Mouse (Mus musculus) intestine, postnatal 0 days (tissue): ENCODE measurements at regions not wholly inside any gene's neighbourhood (a gene's known extent, or its start where the extent isn't known, plus 50 kb on each side); places are given as distances from the start of the nearest gene placed in this dataset.

Experiments used
- ATAC-seq: fragments of 200-750 bp; cut with Nextera tagmentation; 2 replicates; pipeline ENCODE4 v1.8.0; 2017; ENCODE audit warnings: mild to moderate bottlenecking, moderate TSS enrichment, moderate library complexity
- H3K27ac ChIP-seq: fragments of 300-500 bp; sonication (generic); 2 replicates; pipeline ENCODE4 v1.5.1; 2014; ENCODE audit warnings: mild to moderate bottlenecking, low read depth, low read length, moderate library complexity
- H3K27me3 ChIP-seq: fragments of 300-500 bp; sonication (generic); replicated peaks from 2 replicates; pipeline ENCODE4 v1.6.1; 2014; ENCODE audit warnings: low read length, mixed read lengths; ENCODE audit not compliant: control insufficient read depth, insufficient read depth
- H3K36me3 ChIP-seq: fragments of 300-500 bp; sonication (generic); 2 replicates; pipeline ENCODE4 v1.6.1; 2014; ENCODE audit warnings: mild to moderate bottlenecking, moderate library complexity; ENCODE audit not compliant: control insufficient read depth, insufficient read depth
- H3K4me1 ChIP-seq: fragments of 300-500 bp; sonication (generic); replicated peaks from 2 replicates; pipeline ENCODE4 v1.6.1; 2014; ENCODE audit warnings: antibody characterized with exemption, low read length, mixed read lengths; ENCODE audit not compliant: control insufficient read depth, insufficient read depth
- H3K4me2 ChIP-seq: fragments of 300-500 bp; sonication (generic); replicated peaks from 2 replicates; pipeline ENCODE4 v1.6.1; 2014; ENCODE audit warnings: low read depth, mild to moderate bottlenecking, moderate library complexity
- H3K4me3 ChIP-seq: fragments of 300-500 bp; sonication (generic); 2 replicates; pipeline ENCODE4 v1.5.1; 2014; ENCODE audit warnings: low read depth, low read length
- H3K9ac ChIP-seq: fragments of 300-500 bp; sonication (generic); 2 replicates; pipeline ENCODE4 v1.6.1; 2014; ENCODE audit warnings: mild to moderate bottlenecking, low read depth, low read length
- H3K9me3 ChIP-seq: fragments of 300-500 bp; sonication (generic); 2 replicates; pipeline ENCODE4 v1.6.1; 2016; ENCODE audit warnings: mixed run types; ENCODE audit not compliant: control insufficient read depth
- CTCF ChIP-seq: sonication (generic); IDR thresholded peaks from 2 replicates; pipeline ENCODE4 v1.5.1; 2016; ENCODE audit warnings: low read depth, mild to moderate bottlenecking, control low read depth, antibody characterized with exemption, moderate library complexity
- WGBS: fragments of 180-500 bp; shearing (Covaris S2); extraction: QIAGEN DNeasy Blood & Tissue Kit; methylation state at CpG from one replicate; pipeline ENCODE4 v1.1.7; 2014; 5-methylcytosine and 5-hydroxymethylcytosine counted together

DNA sequence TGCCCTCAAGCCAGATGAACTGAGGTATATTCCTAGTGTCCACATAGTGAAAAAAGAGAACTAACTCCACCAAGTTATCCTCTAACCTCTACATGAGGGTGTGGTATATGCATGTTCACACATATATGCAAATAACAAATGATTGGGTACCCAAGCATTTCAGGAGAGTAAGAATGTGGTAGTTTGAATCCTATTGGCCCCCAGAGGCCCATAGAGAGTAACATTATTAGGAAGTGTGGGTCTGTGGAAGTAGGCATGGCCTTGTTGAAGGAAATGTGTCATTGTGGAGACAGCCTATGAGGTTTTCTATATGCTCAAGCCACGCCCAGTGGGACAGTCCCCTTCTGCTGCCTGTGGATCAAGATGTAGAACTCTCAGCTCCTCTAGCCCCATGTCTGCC is 125.6 kb upstream of the Mbnl1 start:
- TF ChIP-seq CTCF: no peak
- H3K27ac ChIP-seq: no peak overlapping the region
- H3K27me3 ChIP-seq: no peaks in the 10 kb centered on the region
- no peak overlapping the region for H3K9ac ChIP-seq
- no peaks in the 10 kb centered on the region for H3K36me3 ChIP-seq
- H3K4me3 ChIP-seq: no peak overlapping the region
- no peaks in the 10 kb centered on the region for H3K9me3 ChIP-seq
- no peak for ATAC-seq
- no peak overlapping the region for H3K4me2 ChIP-seq
- WGBS: 94% methylated on average over 1 of the region's 1 CpGs
- no peaks in the 10 kb centered on the region for H3K4me1 ChIP-seq

DNA sequence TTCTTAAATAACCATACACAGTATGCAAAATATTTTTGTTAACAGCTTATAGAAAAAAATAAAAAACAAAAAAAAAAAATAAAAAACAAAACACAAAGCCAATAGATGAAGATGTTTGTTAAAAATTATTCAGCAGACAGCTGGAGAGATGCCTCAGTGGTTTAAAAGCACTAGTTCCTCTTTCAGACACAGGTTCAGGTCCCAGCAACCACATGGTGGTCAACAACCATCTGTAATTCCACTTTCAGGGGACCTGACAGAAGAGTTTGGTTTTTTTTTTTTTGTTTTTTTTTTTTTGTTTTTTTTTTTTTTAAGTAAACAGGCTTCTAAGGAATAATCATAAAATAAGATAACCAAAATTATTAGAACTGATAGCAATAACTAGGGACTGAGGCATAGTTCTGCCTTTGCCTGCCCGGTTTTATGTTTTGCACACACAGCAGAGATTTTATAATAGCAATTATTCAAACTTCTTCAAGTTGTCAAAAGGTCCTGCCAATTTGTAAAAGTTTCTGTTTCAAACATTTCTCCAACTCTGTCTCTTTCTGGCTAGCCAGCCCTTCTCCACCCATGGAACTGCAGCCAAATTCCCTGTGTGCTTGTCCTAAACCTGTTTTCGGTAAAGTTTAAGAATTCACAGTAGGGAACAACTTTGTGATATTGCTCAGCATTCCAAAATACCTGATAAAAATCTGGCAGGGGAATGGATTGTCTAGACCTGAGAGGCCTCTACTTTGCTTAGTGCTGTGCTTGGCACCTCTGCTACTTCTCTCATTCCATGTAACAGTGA is 101.3 kb upstream of the Mbnl1 start:
- Histone ChIP-seq H3K4me2 (no peak overlapping the region), H3K9me3 (no peaks in the 10 kb centered on the region), H3K4me3 (no peak overlapping the region), H3K27me3 (no peaks in the 10 kb centered on the region), H3K4me1 (no peaks in the 10 kb centered on the region), H3K27ac (no peak overlapping the region), H3K9ac (no peak overlapping the region), H3K36me3 (no peaks in the 10 kb centered on the region)
- TF ChIP-seq CTCF: no peak
- ATAC-seq: no peak
- WGBS: 71% methylated on average over 2 of the region's 2 CpGs

DNA sequence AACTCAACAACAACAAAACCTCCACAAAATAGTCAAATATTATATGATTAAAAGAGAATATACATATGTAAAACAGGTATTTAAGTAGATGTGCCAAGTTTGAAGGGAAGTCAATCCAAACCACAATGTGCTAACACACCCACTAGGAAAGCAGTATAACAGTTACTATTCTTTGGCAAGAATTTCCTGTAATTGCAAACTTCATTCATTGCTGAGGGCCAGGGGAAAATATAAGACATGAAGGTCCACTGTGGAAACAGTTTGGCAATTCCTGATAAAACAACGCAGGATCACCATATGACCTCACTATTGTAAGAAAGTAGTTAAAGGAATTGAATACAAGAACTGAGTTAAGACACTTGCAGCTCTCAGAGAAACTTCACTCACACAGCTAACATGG is 99.0 kb upstream of the Mbnl1 start:
- H3K27me3 ChIP-seq: no peaks in the 10 kb centered on the region
- WGBS: 62% methylated on average over 1 of the region's 1 CpGs
- no peaks in the 10 kb centered on the region for H3K9me3 ChIP-seq
- no peak overlapping the region for H3K9ac ChIP-seq
- no peaks in the 10 kb centered on the region for H3K4me1 ChIP-seq
- H3K36me3 ChIP-seq: no peaks in the 10 kb centered on the region
- TF ChIP-seq CTCF: no peak
- no peak overlapping the region for H3K27ac ChIP-seq
- H3K4me2 ChIP-seq: no peak overlapping the region
- H3K4me3 ChIP-seq: no peak overlapping the region
- no peak for ATAC-seq

DNA sequence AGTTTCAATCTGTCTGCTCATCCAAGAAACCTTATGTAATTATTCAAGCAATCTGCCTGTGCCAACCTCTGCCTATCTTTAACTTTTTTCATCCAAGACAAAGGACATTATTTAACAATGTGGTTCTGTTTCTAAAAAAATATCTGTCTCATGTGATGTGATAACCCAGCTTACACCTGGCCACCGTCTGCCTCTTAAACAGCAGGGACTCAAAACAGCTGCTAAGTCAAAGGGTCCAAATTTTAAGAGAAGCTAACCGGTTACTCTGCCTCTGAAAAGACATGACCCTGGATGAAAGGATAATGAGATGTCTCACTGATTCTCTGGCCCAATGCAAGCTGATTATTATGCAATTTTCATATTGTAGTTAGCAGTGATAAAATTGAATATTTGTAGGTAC is 84.0 kb upstream of the Mbnl1 start:
- Histone ChIP-seq H3K9ac (no peak overlapping the region), H3K36me3 (no peaks in the 10 kb centered on the region), H3K9me3 (no peaks in the 10 kb centered on the region), H3K27ac (no peak overlapping the region), H3K4me1 (no peaks in the 10 kb centered on the region), H3K4me2 (no peak overlapping the region), H3K27me3 (no peaks in the 10 kb centered on the region), H3K4me3 (no peak overlapping the region)
- 61% methylated on average over 2 of the region's 2 CpGs for WGBS
- ATAC-seq: no peak
- TF ChIP-seq CTCF: no peak

DNA sequence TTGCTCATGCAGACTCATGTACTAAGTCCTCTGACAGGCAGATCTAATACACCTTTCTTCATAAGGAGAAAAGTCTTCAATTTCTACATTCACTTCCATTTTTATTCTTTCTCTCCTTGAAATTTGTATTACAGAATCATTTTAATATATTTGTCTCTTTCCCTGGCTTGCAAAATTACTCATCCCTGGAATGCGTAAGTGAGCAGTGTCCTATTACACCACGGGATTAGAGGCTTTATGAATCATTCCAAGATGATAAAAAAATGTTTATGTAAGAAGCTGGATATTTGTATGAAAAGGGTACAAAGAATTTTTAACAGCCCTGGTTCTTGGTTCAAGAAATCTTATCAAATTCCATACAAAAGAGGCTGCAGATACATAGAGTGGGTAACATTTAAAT is 83.6 kb upstream of the Mbnl1 start:
- no peak overlapping the region for H3K4me2 ChIP-seq
- no peaks in the 10 kb centered on the region for H3K36me3 ChIP-seq
- no peak overlapping the region for H3K9ac ChIP-seq
- no peaks in the 10 kb centered on the region for H3K27me3 ChIP-seq
- H3K27ac ChIP-seq: no peak overlapping the region
- no peaks in the 10 kb centered on the region for H3K4me1 ChIP-seq
- no peak overlapping the region for H3K4me3 ChIP-seq
- no peak for ATAC-seq
- no peaks in the 10 kb centered on the region for H3K9me3 ChIP-seq
- WGBS: 42% methylated on average over 2 of the region's 2 CpGs
- no peak for TF ChIP-seq CTCF

DNA sequence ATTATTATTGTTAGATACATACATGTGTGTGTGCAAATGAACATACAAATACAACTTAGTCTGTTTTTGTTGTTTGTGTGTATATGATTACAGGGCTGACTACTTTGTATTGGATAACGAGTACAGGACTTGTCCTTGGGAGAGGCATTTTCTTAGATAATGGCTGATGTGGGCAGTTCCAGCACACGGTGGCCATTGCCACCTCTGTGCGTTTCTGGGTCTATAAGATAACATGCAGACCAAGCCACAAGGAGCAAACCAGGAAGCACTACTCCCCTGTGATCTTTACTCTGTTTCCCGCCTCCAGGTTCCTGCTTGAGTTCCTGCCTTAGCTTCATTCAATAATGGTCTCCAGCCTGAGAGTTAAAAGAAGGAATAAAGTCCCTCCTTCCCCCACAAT is 77.3 kb upstream of the Mbnl1 start:
- ATAC-seq: no peak
- no peak for TF ChIP-seq CTCF
- no peaks in the 10 kb centered on the region for H3K4me1 ChIP-seq
- no peak overlapping the region for H3K4me3 ChIP-seq
- WGBS: 59% methylated on average over 4 of the region's 4 CpGs
- H3K27me3 ChIP-seq: no peaks in the 10 kb centered on the region
- H3K9me3 ChIP-seq: no peaks in the 10 kb centered on the region
- H3K9ac ChIP-seq: no peak overlapping the region
- no peaks in the 10 kb centered on the region for H3K36me3 ChIP-seq
- H3K4me2 ChIP-seq: no peak overlapping the region
- H3K27ac ChIP-seq: no peak overlapping the region

DNA sequence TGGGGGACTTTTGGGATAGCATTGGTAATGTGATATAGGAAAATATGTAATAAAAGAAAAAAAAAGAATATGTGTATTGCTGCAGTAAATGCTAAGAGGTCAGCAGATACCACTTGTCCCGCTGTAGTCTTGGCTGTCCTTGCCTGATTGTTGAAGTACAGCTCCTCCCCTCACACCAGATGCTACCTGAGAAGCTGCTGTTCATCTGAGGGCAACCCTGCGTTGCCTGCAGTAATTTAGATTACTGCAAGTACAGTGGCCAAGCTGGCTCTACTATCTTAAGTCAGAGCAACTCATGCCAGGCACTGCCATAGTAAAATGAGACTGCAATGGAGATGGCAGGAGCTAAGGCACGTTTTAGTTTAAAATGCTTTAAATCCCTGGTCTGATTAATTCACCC is 75.7 kb upstream of the Mbnl1 start:
- Histone ChIP-seq H3K27ac (no peak overlapping the region), H3K9me3 (no peaks in the 10 kb centered on the region), H3K4me3 (no peak overlapping the region), H3K36me3 (no peaks in the 10 kb centered on the region), H3K4me2 (no peak overlapping the region), H3K9ac (no peak overlapping the region), H3K4me1 (no peaks in the 10 kb centered on the region), H3K27me3 (no peaks in the 10 kb centered on the region)
- TF ChIP-seq CTCF: no peak
- no peak for ATAC-seq
- WGBS: 72% methylated on average over 3 of the region's 3 CpGs
